In the genomic region with DNA sequence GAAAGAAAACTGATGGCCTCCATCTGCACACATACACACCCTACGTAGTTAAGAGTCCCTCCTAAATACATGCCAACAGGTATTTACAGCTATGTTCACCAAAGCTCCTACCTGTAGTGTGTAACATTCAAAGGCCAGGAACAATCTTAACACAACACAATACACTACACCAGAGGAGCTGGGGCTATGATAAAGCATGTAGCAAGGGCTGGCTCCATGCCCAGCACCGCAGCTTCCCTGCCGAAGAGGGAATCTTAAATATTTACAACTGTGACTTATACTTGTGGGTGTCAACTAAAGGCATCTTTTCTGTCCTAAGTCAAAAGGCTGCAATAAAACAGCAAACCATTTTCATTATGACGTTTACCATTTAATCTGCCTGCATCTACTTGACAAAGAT, we compare ENCODE assay signal across 13 mouse cellular contexts. TPM values are rescaled to one million over a fixed set of nuclear protein-coding genes. Genes with fewer than 3 reads are reported as not detected.
DNase-seq lines count a peak whose midpoint lies in the region; ATAC-seq and TF ChIP-seq lines count a peak whose summit lies in the region.
"Had no signal": no experiment of that assay in that cellular context is flagged by ENCODE, and none has a peak within 500 bp of the region (broad histone marks: within the 10 kb centered on the region; RNA-seq: fewer than 3 reads in every experiment).

No protein-coding gene starts in this region.

- WGBS in intestine, embryonic 14.5 days, result 32% methylated on average over 4 of the region's 4 CpGs
- 48% methylated on average over 4 of the region's 4 CpGs for WGBS in intestine, embryonic 15.5 days
- 26% methylated on average over 4 of the region's 4 CpGs for WGBS in stomach, postnatal 0 days

- no peaks in the 10 kb centered on the region for H3K27me3 ChIP-seq in intestine, embryonic 14.5 days (replicated peaks; ENCODE audit: control insufficient read depth, insufficient read depth, low read length)
- no peaks in the 10 kb centered on the region for H3K27me3 ChIP-seq in intestine, embryonic 15.5 days (replicated peaks)
- no peaks in the 10 kb centered on the region for H3K27me3 ChIP-seq in stomach, postnatal 0 days (ENCODE audit: control insufficient read depth, insufficient read depth, low read length)
- H3K27me3 ChIP-seq: limb, embryonic 15.5 days; megakaryocyte, embryonic 14.5 days had no signal

- peaks cover 61% of the 10 kb centered on the region for H3K36me3 ChIP-seq in intestine, embryonic 14.5 days (ENCODE audit: control insufficient read depth, insufficient read depth, low read length)
- peaks cover 17% of the 10 kb centered on the region for H3K36me3 ChIP-seq in intestine, embryonic 15.5 days
- H3K36me3 ChIP-seq in stomach, postnatal 0 days (ENCODE audit: control insufficient read depth, insufficient read depth, low read length), result peaks cover 11% of the 10 kb centered on the region

- H3K9me3 ChIP-seq in intestine, embryonic 14.5 days (ENCODE audit: control insufficient read depth, low read length), result no peaks in the 10 kb centered on the region
- no peaks in the 10 kb centered on the region for H3K9me3 ChIP-seq in intestine, embryonic 15.5 days
- H3K9me3 ChIP-seq in stomach, postnatal 0 days (ENCODE audit: control insufficient read depth, low read length), result no peaks in the 10 kb centered on the region
- H3K9me3 ChIP-seq: forebrain, embryonic 10.5 days; limb, embryonic 15.5 days; megakaryocyte, embryonic 14.5 days had no signal

- TF ChIP-seq CTCF in stomach, postnatal 0 days (IDR thresholded peaks at IDR 0.05; ENCODE audit: low read depth), result no peak

- TF ChIP-seq EP300 in stomach, postnatal 0 days (optimal IDR thresholded peaks at IDR 0.05), result no peak

- H3K9ac ChIP-seq in intestine, embryonic 14.5 days (ENCODE audit: low read length), result no peak overlapping the region
- no peak overlapping the region for H3K9ac ChIP-seq in intestine, embryonic 15.5 days
- H3K9ac ChIP-seq in stomach, postnatal 0 days (ENCODE audit: low read length), result no peak overlapping the region
- H3K9ac ChIP-seq: limb, embryonic 15.5 days had no signal

- no peak for ATAC-seq in intestine, embryonic 14.5 days (replicated peaks; ENCODE audit: low FRiP score, low TSS enrichment, low read depth)
- no peak for ATAC-seq in intestine, embryonic 15.5 days
- 0 out of 2 replicates have a peak, but pooled peaks have one; percentile 24 for ATAC-seq in stomach, postnatal 0 days (ENCODE audit: low FRiP score, low TSS enrichment)

- H3K4me1 ChIP-seq in intestine, embryonic 14.5 days (replicated peaks; ENCODE audit: control insufficient read depth, insufficient read depth, low read length), result peaks cover 15% of the 10 kb centered on the region
- H3K4me1 ChIP-seq in intestine, embryonic 15.5 days (replicated peaks), result 0 out of 2 replicates have a peak, but pooled peaks cover 7% of the 10 kb centered on the region
- peaks cover 3% of the 10 kb centered on the region for H3K4me1 ChIP-seq in stomach, postnatal 0 days (replicated peaks; ENCODE audit: control insufficient read depth, insufficient read depth)
- H3K4me1 ChIP-seq: forebrain, embryonic 10.5 days had no signal

- no peak overlapping the region for H3K4me3 ChIP-seq in intestine, embryonic 14.5 days (ENCODE audit: low read depth, low read length)
- no peak overlapping the region for H3K4me3 ChIP-seq in intestine, embryonic 15.5 days (replicated peaks)
- H3K4me3 ChIP-seq in stomach, postnatal 0 days (ENCODE audit: low read depth, low read length), result no peak overlapping the region
- H3K4me3 ChIP-seq: forebrain, embryonic 10.5 days; limb, embryonic 15.5 days; megakaryocyte, embryonic 14.5 days had no signal

- H3K4me2 ChIP-seq in intestine, embryonic 14.5 days (ENCODE audit: low read length), result no peak overlapping the region
- no peak overlapping the region for H3K4me2 ChIP-seq in intestine, embryonic 15.5 days (replicated peaks)
- H3K4me2 ChIP-seq in stomach, postnatal 0 days (replicated peaks; ENCODE audit: low read depth), result no peak overlapping the region
- H3K4me2 ChIP-seq: limb, embryonic 15.5 days had no signal

- H3K27ac ChIP-seq in intestine, embryonic 14.5 days (ENCODE audit: low read depth), result no peak overlapping the region
- no peak overlapping the region for H3K27ac ChIP-seq in intestine, embryonic 15.5 days
- H3K27ac ChIP-seq in stomach, postnatal 0 days (replicated peaks), result no peak overlapping the region
- H3K27ac ChIP-seq: forebrain, embryonic 10.5 days; limb, embryonic 15.5 days had no signal

- peak; percentile 42 for DNase-seq in adrenal gland, postnatal 14 days
- DNase-seq in adrenal gland, adult 18-20 months (ENCODE audit: low spot score in 2 of 2), result no peak
- peak; percentile 53 for DNase-seq in intestine, embryonic 14.5 days (ENCODE audit: low spot score)
- DNase-seq in ovary, postnatal 36 days (ENCODE audit: low spot score), result peak; percentile 26
- no peak for DNase-seq in ovary, adult 18-20 months (ENCODE audit: low spot score)
- peak; percentile 26 for DNase-seq in stomach, postnatal 0 days (ENCODE audit: low spot score)
- no peak for DNase-seq in frontal cortex, postnatal 14 days (ENCODE audit: low spot score in 2 of 2)
- DNase-seq: cerebellum, adult 8-10 months; kidney, adult 8-10 months had no signal

RNA-seq across cellular contexts. Expression of gene Ube2h, which starts 41.3 kb away (rescaled TPM):
- total RNA-seq in adrenal gland, postnatal 14 days (2021), result 116 and 124 TPM in 2 replicates
- 100 to 1,000 TPM in 1 of 2 experiments, 10 to 100 TPM in 1; 94.7 to 121 TPM for total RNA-seq in adrenal gland, adult 18-20 months (2021)
- 50.5 and 50.8 TPM in 2 replicates for polyA plus RNA-seq in intestine, embryonic 14.5 days (2014; fragmentation: Nextera tagmentation; extraction: Ambion mirVana)
- 34.6 and 35.4 TPM in 2 replicates for polyA plus RNA-seq in intestine, embryonic 15.5 days (2015; fragmentation: Nextera tagmentation; extraction: Ambion mirVana)
- polyA plus RNA-seq in stomach, postnatal 0 days (2015; fragmentation: Nextera tagmentation; extraction: Ambion mirVana), result 25.2 and 28.8 TPM in 2 replicates

Comparison
In these comparisons a context has a peak if more than half of its experiments do, and no peak if none do; other contexts are left out.
1. DNase-seq: peak in adrenal gland, postnatal 14 days (single experiment), intestine, embryonic 14.5 days (single experiment), ovary, postnatal 36 days (single experiment) and stomach, postnatal 0 days (single experiment); none in adrenal gland, adult 18-20 months (0 of 2), ovary, adult 18-20 months (single experiment) and frontal cortex, postnatal 14 days (0 of 2).